Mouse (Mus musculus): ENCODE measurements around the gene Glrp1. TPM values are rescaled to one million over a fixed set of nuclear protein-coding genes. Genes with fewer than 3 reads are reported as not detected.

The Glrp1 gene
- under 1 TPM in 1 of 2 experiments, not detected in 1; 0.17 TPM for total RNA-seq (2021)
- long read RNA-seq, experiment 1 = 0 reads
- long read RNA-seq, experiment 2 = 0 reads

DNA sequence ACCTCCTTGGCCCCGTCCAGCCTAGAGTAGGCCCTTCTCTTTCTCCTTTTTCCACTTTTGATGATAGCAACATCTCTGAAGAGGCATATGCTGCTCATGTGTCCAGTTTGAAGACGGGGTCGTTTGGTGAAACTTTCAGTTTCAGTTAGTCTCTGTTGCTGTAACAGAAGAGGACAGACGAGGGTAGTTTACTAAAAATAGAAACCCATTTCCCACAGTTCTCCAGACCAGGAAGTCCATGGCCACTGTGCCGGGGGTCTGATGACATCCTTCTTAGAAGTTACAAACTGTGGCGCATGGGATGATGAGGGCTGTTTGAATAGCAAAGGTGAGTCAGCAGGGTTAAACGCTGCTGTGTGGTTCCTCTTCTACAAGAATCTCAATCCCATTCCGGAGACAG, at the start of gene Glrp1:
Gene Glrp1 (minus strand): TSS at position 278 of the 400 bp plus-strand sequence.
- no peak for DNase-seq

GRCm38 (mm10) chr1:88559258-88559657, 49.4 kb upstream of the Glrp1 start:
- no peak for DNase-seq

- DNase-seq = no peak
Measured at GRCm38 (mm10) chr1:88558793-88559192, 48.9 kb upstream of the Glrp1 start.

DNA sequence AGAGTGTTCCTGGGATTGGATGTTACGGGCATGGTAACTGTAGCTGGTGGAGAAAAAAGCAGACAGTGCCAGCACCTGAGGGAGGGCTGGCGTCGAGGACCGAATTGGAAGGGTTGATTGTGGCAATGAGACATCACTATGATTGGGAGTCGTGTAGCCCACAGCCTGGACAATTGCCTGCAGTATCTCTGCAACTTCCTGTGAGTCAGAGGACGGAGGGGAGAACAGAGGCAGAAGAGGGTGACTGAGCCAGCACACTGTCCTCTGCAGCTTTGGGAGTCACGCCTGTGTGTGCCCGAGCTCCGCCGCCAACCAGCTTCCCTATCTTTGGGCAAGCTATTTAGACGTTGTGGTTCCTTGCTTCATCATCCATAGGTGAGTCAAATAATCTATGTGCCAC, 46.5 kb upstream of the Glrp1 start:
- no peak for DNase-seq

GRCm38 (mm10) chr1:88553500-88554187, 43.8 kb upstream of the Glrp1 start:
- DNase-seq = no peak

GRCm38 (mm10) chr1:88549263-88549662, 39.4 kb upstream of the Glrp1 start:
- DNase-seq = no peak

DNA sequence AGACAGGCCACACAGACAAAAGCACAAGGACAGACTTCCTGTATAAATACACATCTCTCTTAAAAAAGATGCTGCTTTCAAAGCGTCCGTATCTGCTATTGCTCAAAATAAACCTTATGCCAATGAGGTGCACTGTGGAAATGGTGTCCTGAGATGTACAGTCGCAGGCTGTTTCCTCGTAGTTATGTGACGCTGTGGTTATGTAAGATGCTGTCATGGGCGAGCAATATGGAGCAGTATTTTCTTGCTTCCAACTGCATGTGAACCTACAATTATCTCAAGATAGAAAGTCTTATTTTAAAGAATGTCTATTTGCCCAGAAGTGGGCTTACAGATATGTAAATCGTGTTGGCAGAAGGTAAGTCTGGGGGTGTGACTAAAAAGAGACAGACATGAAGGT, 37.3 kb upstream of the Glrp1 start:
- DNase-seq = no peak

GRCm38 (mm10) chr1:88543608-88544007, 33.7 kb upstream of the Glrp1 start:
- no peak for DNase-seq

- DNase-seq = peak; percentile 19 to 38
Measured at GRCm38 (mm10) chr1:88539823-88540222, 30.0 kb upstream of the Glrp1 start.

- no peak for DNase-seq
Measured at GRCm38 (mm10) chr1:88539256-88539655, 29.4 kb upstream of the Glrp1 start.

GRCm38 (mm10) chr1:88536308-88536707, 26.4 kb upstream of the Glrp1 start:
- DNase-seq = no peak

DNA sequence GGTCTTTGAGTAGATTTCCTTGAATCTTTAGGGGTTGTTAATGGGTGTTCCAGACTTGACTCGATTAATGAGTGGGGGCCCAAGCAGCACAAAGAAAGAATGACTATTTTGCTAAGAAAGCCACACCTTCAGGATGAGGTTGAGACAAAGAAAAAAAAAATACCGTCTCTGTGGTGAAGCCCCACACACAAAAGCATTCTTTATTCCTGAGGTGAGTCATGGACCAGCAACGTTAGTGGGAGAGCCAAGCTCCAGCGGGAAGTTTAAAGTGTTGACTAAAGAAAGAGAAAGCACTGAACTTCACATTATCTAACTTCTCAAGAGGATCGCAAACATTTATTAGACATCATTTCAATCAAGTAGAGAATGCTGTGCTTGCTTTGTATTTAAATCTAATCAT, 24.2 kb upstream of the Glrp1 start:
- DNase-seq = no peak

DNA sequence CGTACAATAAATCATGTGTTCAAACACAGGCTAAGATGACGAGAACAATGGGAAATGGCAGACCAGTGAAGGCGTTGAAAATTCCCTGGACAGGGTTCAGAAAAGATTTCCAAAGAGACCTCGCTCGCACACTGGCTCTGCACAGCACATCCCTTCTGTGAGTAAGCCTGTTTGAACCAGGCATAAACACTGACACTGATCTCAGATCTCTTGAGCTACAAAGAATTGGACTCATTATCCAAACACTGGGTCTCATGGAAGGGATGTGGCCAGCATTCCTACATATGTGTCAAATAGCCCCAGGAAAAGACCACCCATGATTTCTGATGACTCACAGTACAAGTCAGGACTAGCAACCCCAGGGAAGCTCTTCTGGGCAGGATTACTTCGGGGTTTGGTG, 16.3 kb upstream of the Glrp1 start:
- no peak for DNase-seq

DNA sequence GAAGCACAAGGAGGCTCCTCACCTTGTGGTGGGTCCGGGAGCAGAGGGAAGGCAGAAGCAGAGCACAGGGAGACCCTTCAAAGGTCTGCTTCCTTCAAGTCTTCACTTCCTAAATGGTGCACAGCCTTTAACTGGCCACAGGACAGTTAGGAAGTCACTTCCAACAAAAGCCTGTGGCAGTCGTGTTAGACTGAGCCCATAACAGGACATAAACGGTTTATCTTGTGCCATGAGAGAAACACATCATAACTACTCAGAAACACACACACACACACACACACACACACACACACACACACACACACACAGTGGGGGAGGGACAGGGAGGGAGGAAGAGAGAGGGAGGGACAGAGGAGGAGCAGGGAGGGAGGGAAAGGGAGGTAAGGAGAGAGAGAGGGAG, 15.8 kb upstream of the Glrp1 start:
- no peak for DNase-seq

- no peak for DNase-seq
Measured at GRCm38 (mm10) chr1:88521170-88521747, 11.4 kb upstream of the Glrp1 start.

DNA sequence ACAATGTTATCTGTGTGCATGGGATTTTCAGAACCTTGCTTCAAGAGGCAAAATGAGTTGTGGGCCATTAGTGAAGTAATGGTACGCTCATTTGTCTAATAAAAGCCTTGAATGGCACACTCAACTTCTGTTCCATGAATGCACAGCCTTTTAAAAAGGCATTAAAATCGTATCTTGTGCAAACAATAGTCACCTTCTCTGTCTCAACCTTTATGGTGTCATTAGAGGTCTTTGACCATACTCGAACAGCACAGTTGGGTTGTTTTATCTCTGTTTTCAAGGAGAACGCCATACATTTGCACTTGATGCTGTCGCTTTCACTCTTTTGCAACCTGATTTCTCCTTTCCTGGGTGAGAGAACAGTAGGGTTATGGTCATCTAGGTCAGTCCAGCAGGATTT, 3.7 kb upstream of the Glrp1 start:
- DNase-seq = no peak

- no peak for DNase-seq
Measured at GRCm38 (mm10) chr1:88507886-88508285, 2.0 kb downstream of the Glrp1 start.

DNA sequence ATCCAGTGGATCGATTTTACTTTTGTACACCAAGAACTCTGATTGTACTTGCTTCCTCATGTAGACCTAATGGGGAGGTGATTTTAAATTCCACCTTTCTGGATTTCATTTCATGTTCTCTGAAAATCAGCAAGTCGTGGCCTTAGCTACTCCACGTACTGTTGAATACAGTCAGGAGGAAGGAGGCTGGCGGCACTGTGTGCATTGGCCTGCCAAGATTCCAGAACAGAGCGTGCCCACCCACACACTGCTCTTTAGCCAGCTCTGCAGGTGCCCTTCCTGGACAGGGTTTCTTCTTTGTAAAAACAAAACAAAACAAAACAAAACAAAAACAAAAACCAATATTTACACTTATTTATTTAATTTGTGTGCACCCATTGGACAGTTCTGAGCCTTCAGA, 2.7 kb downstream of the Glrp1 start:
- no peak for DNase-seq

- DNase-seq = no peak
Measured at GRCm38 (mm10) chr1:88506412-88506811, 3.5 kb downstream of the Glrp1 start.

GRCm38 (mm10) chr1:88505697-88506096, 4.2 kb downstream of the Glrp1 start:
- DNase-seq = no peak

DNA sequence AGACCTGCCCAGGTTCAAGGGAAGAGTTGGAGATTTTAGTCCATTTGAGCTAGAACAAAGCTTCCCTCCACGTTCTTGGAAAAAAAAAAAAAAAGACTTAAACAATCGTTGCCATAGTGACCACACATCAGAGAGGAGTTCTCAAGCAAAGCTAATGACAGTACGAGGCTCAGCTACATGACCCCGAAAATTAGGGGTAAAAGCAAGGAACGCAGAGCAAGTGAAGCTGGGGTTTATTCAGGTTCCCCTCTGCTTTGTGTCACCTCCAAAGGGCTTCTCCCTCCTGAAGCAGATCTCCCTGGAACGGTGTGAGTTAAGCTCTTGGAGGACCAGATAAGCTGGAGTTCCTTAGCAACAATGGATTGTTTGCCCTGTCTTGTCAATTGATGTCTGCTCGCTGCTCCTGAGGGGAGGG, 5.3 kb downstream of the Glrp1 start:
- DNase-seq = no peak

- DNase-seq = no peak
Measured at GRCm38 (mm10) chr1:88502822-88503221, 7.0 kb downstream of the Glrp1 start.

DNA sequence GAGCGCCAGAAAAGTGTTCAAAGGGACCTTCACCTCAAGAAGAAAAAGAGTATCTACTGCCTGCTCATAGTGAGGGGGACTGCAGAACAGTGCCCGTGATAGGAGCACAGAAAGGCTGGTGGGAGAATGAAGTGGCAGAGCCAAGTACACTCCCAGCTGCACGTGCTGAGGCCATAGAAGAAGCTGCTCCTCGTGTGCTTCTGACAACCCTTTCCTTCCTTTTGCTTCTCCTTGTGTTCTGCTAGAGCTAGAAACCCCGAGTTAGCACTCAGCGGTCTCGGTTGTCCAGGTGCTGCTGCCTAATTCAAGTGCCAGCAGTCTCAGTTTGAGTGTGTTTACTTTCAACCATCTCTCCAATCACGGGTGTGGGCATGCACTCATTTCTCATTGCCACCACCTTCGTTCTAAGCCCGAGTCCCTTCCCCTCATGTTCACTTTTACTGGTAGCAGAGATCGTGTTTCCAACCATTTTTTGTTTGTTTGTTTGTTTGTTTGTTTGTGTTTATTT, 10.6 kb downstream of the Glrp1 start:
- no peak for DNase-seq

GRCm38 (mm10) chr1:88497407-88497806, 12.5 kb downstream of the Glrp1 start:
- DNase-seq = no peak
